Mouse (Mus musculus): ENCODE data around the gene Gm10837. TPM values are rescaled to one million over a fixed set of nuclear protein-coding genes. Genes with fewer than 3 reads are reported as not detected.

Gene Gm10837
- polyA plus RNA-seq, 1 experiment from 2014 or later, result 0.57 TPM

GRCm38 (mm10) chr14:122511519-122511918 is 21.1 kb downstream of the Gm10837 start:
- no peak overlapping the region for H3K4me3 ChIP-seq
- H3K4me1 ChIP-seq, result no peaks in the 10 kb centered on the region
- no peak for ATAC-seq (replicated peaks)
- H3K36me3 ChIP-seq, result no peaks in the 10 kb centered on the region
- no peak overlapping the region for H3K27ac ChIP-seq (replicated peaks)
- H3K9ac ChIP-seq (replicated peaks), result no peak overlapping the region
- H3K4me2 ChIP-seq (replicated peaks), result no peak overlapping the region
- no peaks in the 10 kb centered on the region for H3K9me3 ChIP-seq
- H3K27me3 ChIP-seq, result no peaks in the 10 kb centered on the region
- WGBS, result 73% methylated on average over 3 of the region's 3 CpGs

- no peak overlapping the region for H3K9ac ChIP-seq (replicated peaks)
- no peak overlapping the region for H3K27ac ChIP-seq (replicated peaks)
- no peak for ATAC-seq (replicated peaks)
- no peak overlapping the region for H3K4me2 ChIP-seq (replicated peaks)
- no peak overlapping the region for H3K4me3 ChIP-seq
- H3K36me3 ChIP-seq, result no peaks in the 10 kb centered on the region
- no peaks in the 10 kb centered on the region for H3K4me1 ChIP-seq
- no peaks in the 10 kb centered on the region for H3K27me3 ChIP-seq
- no peaks in the 10 kb centered on the region for H3K9me3 ChIP-seq
- 80% methylated on average over 1 of the region's 1 CpGs for WGBS
These were observed 23.2 kb downstream of the Gm10837 start for GRCm38 (mm10) chr14:122513511-122514036.

- Histone ChIP-seq H3K9ac (replicated peaks) (no peak overlapping the region), H3K4me3 (no peak overlapping the region), H3K27me3 (no peaks in the 10 kb centered on the region), H3K36me3 (no peaks in the 10 kb centered on the region), H3K27ac (replicated peaks) (no peak overlapping the region), H3K4me2 (replicated peaks) (no peak overlapping the region), H3K4me1 (peaks cover 1% of the 10 kb centered on the region; the same call in 1 of the 2 replicates), H3K9me3 (no peaks in the 10 kb centered on the region)
- ATAC-seq (replicated peaks), result no peak
- WGBS, result 88% methylated on average over 4 of the region's 4 CpGs
These were observed 38.1 kb downstream of the Gm10837 start for GRCm38 (mm10) chr14:122528475-122528874.

- Histone ChIP-seq H3K4me2 (replicated peaks) (peak within 1 kb of the TSS; percentile 82), H3K36me3 (no peaks in the 10 kb centered on the region), H3K9ac (replicated peaks) (peak within 1 kb of the TSS; percentile 61), H3K4me3 (peak within 1 kb of the TSS; percentile 76), H3K27ac (replicated peaks) (peak within 1 kb of the TSS; percentile 46), H3K4me1 (peaks cover 15% of the 10 kb centered on the region), H3K9me3 (no peaks in the 10 kb centered on the region), H3K27me3 (no peaks in the 10 kb centered on the region)
- peak; percentile 100 for ATAC-seq (replicated peaks)
- 2% methylated on average over 54 of the region's 54 CpGs for WGBS
These were observed 43.9 kb downstream of the Gm10837 start, which contains the start of gene Pcca for GRCm38 (mm10) chr14:122534017-122534924. Gene Pcca (plus strand): TSS chr14:122534324.

GRCm38 (mm10) chr14:122535986-122536385 is 45.6 kb downstream of the Gm10837 start:
- Histone ChIP-seq H3K9ac (replicated peaks) (no peak overlapping the region), H3K4me2 (replicated peaks) (no peak overlapping the region), H3K9me3 (no peaks in the 10 kb centered on the region), H3K4me3 (no peak overlapping the region), H3K27me3 (no peaks in the 10 kb centered on the region), H3K4me1 (peaks cover 15% of the 10 kb centered on the region), H3K36me3 (no peaks in the 10 kb centered on the region), H3K27ac (replicated peaks) (no peak overlapping the region)
- WGBS, result 90% methylated on average over 1 of the region's 1 CpGs
- ATAC-seq (replicated peaks), result no peak

Other genes with a start within 250 kb of the Gm10837 start
- 0.74 and 0.75 TPM in 2 replicates for gene Gm5089, start 39.5 kb upstream of the Gm10837 start, polyA plus RNA-seq (2015; fragmentation: Nextera tagmentation; extraction: Ambion mirVana)
- 14.2 and 15.2 TPM in 2 replicates for gene Zic5, start 24.9 kb upstream of the Gm10837 start, polyA plus RNA-seq (2015; fragmentation: Nextera tagmentation; extraction: Ambion mirVana)
- gene Zic2, start 15.2 kb upstream of the Gm10837 start, polyA plus RNA-seq (2015; fragmentation: Nextera tagmentation; extraction: Ambion mirVana), result 8.4 and 9.3 TPM in 2 replicates
- gene Pcca, start 43.7 kb downstream of the Gm10837 start, polyA plus RNA-seq (2015; fragmentation: Nextera tagmentation; extraction: Ambion mirVana), result 21.9 and 25.2 TPM in 2 replicates